Mouse (Mus musculus) forebrain, embryonic 15.5 days (tissue): ENCODE results near the gene Prr9. TPM values are rescaled to one million over a fixed set of nuclear protein-coding genes. Genes with fewer than 3 reads are reported as not detected.

Experiments used
- ATAC-seq: fragments of 200-750 bp; cut with Nextera tagmentation; replicated peaks from 2 replicates; pipeline ENCODE4 v1.8.0; 2017; ENCODE audit warnings: mild to moderate bottlenecking, moderate TSS enrichment, moderate library complexity
- H3K27ac ChIP-seq: fragments of 300-500 bp; sonication (generic); replicated peaks from 2 replicates; pipeline ENCODE4 v1.5.1; 2015; ENCODE audit warnings: mild to moderate bottlenecking, inconsistent platforms
- H3K27me3 ChIP-seq: fragments of 300-500 bp; sonication (generic); 2 replicates; pipeline ENCODE4 v1.6.1; 2015; ENCODE audit warnings: inconsistent platforms
- H3K36me3 ChIP-seq: fragments of 300-500 bp; sonication (generic); 2 replicates; pipeline ENCODE4 v1.6.1; 2015; ENCODE audit warnings: mild to moderate bottlenecking, inconsistent platforms
- H3K4me1 ChIP-seq: fragments of 300-500 bp; sonication (generic); 2 replicates; pipeline ENCODE4 v1.6.1; 2015; ENCODE audit warnings: inconsistent platforms
- H3K4me2 ChIP-seq: fragments of 300-500 bp; sonication (generic); replicated peaks from 2 replicates; pipeline ENCODE4 v1.6.1; 2015; ENCODE audit warnings: mild to moderate bottlenecking, inconsistent platforms
- H3K4me3 ChIP-seq: fragments of 300-500 bp; sonication (generic); 2 replicates; pipeline ENCODE4 v1.5.1; 2015; ENCODE audit warnings: mild to moderate bottlenecking, inconsistent platforms
- H3K9ac ChIP-seq: fragments of 300-500 bp; sonication (generic); replicated peaks from 2 replicates; pipeline ENCODE4 v1.6.1; 2015; ENCODE audit warnings: mild to moderate bottlenecking, inconsistent platforms
- H3K9me3 ChIP-seq: fragments of 300-500 bp; sonication (generic); 2 replicates; pipeline ENCODE4 v1.6.1; 2016; ENCODE audit warnings: inconsistent platforms
- WGBS: fragments of 180-500 bp; shearing (Covaris S2); methylation state at CpG from one replicate; pipeline ENCODE4 v1.1.7; 2015; ENCODE audit warnings: mixed read lengths; 5-methylcytosine and 5-hydroxymethylcytosine counted together
- polyA plus RNA-seq: library from polyadenylated mRNA; unstranded; fragments of >200 nt; fragmentation: Nextera tagmentation; extraction: Ambion mirVana; gene quantifications from 2 replicates; pipeline ENCODE4 v1.2.1, GENCODE M21; 2015

Prr9 gene
- polyA plus RNA-seq, 1 experiment from 2014 or later = not detected

DNA sequence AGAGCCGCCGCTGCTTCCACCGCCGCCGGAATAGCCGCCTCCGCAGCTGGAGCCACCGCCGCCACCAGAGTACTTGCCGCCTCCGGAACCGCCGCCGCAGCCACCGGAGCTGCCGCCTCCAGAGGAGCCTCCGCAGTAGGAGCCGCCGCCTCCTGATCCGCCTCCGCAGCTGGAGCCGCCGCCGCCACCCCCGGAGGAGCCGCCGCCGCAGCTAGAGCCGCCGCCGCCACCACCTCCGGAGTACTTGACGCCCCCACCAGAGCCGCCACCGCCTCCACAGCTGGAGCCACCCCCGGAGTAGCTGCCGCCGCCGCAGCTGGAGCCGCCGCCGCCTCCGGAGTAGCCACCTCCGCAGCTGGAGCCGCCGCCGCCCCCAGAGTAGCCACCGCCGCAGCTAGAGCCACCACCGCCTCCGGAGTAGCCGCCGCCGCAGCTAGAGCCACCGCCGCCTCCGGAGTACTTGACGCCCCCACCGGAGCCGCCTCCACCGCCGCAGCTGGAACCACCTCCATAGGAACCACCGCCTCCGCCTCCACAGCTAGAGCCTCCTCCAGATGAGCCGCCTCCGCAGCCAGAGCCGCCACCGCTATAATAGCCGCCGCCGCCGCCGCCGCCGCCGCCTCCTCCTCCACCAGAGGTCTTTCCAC lies 42.3 kb downstream of the Prr9 start:
- Histone ChIP-seq H3K27ac (peak overlapping the region; percentile 90), H3K4me2 (peak overlapping the region; percentile 96), H3K4me3 (peak overlapping the region; percentile 69), H3K9ac (peak overlapping the region; percentile 60), H3K9me3 (no peaks in the 10 kb centered on the region), H3K36me3 (no peaks in the 10 kb centered on the region), H3K4me1 (peaks cover 10% of the 10 kb centered on the region), H3K27me3 (peaks cover 29% of the 10 kb centered on the region; the same call in 1 of the 2 replicates)
- WGBS = under 1% methylated on average over 64 of the region's 76 CpGs
- ATAC-seq = peak; percentile 86

DNA sequence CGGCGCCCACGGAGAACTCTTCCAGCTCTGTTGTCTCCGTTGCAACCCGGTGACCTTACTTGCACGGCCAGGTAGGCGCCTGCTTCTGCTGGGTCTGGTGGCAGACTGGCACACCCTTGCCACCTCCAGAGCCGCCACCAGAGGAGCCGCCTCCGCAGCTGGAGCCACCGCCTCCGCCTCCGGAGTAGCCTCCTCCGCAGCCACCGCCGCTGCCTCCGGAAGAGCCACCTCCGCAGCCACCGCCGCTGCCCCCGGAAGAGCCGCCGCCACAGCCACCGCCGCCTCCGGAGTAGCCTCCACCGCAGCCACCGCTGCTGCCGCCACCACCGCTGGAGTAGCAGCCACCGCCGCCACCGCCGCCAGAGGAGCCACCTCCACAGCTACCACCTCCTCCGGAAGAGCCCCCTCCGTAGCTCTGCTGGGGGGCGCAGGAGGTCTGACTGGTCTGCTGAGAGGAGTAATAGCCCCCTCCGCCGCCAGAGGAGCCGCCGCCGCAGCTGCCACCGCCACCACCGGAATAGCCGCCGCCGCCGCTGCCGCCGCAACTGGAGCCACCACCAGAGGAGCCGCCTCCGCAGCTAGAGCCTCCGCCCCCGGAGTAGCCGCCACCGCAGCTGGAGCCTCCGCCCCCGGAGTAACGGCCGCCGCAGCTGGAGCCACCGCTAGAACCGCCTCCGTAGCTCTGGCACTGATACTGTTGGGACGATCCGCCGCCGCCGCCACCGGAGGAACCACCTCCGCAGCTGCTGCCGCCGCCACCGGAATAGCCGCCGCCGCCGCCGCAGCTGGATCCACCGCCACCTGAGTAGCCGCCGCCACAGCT lies 43.1 kb downstream of the Prr9 start:
- Histone ChIP-seq H3K9ac (peak overlapping the region; percentile 60), H3K4me2 (peak overlapping the region; percentile 96), H3K36me3 (no peaks in the 10 kb centered on the region), H3K27me3 (peaks cover 29% of the 10 kb centered on the region; the same call in 1 of the 2 replicates), H3K27ac (peak overlapping the region; percentile 90), H3K9me3 (no peaks in the 10 kb centered on the region), H3K4me3 (peak overlapping the region; percentile 69), H3K4me1 (peaks cover 10% of the 10 kb centered on the region)
- peak; percentile 88 for ATAC-seq
- WGBS = 1% methylated on average over 80 of the region's 82 CpGs

Other genes starting within 250 kb of the Prr9 start
- gene Pglyrp3, start 109.4 kb downstream of the Prr9 start, polyA plus RNA-seq = not detected in 2 replicates
- 3.1 and 3.5 TPM in 2 replicates for gene Lor, start 40.8 kb downstream of the Prr9 start, polyA plus RNA-seq
- not detected in 2 replicates for gene Lelp1, start 18.8 kb upstream of the Prr9 start, polyA plus RNA-seq
- gene Sprr2a1, start 91.9 kb upstream of the Prr9 start, polyA plus RNA-seq = not detected in 2 replicates
- gene Sprr2a2, start 92.0 kb upstream of the Prr9 start, polyA plus RNA-seq = not detected in 2 replicates
- not detected in 2 replicates for gene Sprr2a3, start 161.5 kb upstream of the Prr9 start, polyA plus RNA-seq
- gene Sprr2b, start 192.7 kb upstream of the Prr9 start, polyA plus RNA-seq = not detected in 2 replicates
- not detected in 2 replicates for gene Sprr2d, start 215.2 kb upstream of the Prr9 start, polyA plus RNA-seq
- not detected in 2 replicates for gene Sprr2e, start 228.2 kb upstream of the Prr9 start, polyA plus RNA-seq
- not detected in 2 replicates for gene Sprr2f, start 241.2 kb upstream of the Prr9 start, polyA plus RNA-seq